Mouse (Mus musculus) embryonic fibroblast, embryonic 13.5 days (primary cell): ENCODE data around the gene Rdh5.

ENCODE experiments used
- CTCF ChIP-seq: IDR thresholded peaks from 2 replicates; pipeline ENCODE4 v1.5.1; 2011; ENCODE audit warnings: mild to moderate bottlenecking, control low read depth, low read length, moderate library complexity, borderline replicate concordance; ENCODE audit not compliant: insufficient read depth
- POLR2A ChIP-seq: IDR thresholded peaks from 2 replicates; pipeline ENCODE4 v1.6.1; 2011; ENCODE audit warnings: low read depth, mild to moderate bottlenecking, control low read depth, low read length, moderate library complexity

DNA sequence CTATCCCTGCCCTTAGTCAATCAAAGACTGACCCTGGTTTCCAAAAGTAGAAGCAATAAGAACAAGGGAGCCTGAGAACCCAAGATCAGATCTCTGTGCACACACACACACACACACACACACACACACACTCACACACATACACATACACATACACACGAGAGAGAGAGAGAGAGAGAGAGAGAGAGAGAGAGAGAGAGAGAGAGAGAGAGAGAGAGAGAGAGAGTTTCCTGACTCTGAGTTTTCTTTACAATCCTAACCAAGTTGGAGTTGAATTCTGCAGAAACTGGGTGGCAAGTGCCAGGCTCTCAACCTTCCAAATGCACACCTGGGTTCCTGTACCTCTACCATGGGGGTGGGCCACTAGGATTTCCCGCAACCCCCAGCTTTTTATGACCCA is 32.8 kb downstream of the Rdh5 start:
- no peak for TF ChIP-seq CTCF
- TF ChIP-seq POLR2A: no peak
